Mouse (Mus musculus): ENCODE measurements around the gene Gse1. TPM values are rescaled to one million over a fixed set of nuclear protein-coding genes. Genes with fewer than 3 reads are reported as not detected.

Gene Gse1
- polyA plus RNA-seq, 1 experiment from 2014 or later: 12.2 TPM

DNA sequence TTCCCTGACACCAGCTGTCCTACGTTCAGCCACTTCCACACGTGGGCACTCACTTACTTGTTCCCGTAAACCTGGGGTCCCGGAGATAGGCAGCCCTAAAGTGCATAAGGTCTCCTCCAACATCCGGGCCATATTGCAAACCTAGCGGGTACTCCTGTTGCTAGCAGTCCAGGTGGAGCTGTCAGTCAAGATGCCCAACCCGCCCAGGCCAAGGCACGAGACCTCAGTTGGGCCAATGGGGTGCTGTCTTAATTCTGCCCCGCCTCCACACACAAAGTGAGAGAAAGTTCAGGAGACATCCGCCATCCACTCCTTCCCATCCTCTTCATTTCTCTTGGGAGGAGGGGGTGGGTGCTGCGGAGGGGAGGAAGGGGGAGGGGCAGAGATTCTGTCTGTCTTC, 398.2 kb downstream of the Gse1 start:
- 70% methylated on average over 11 of the region's 11 CpGs for WGBS
- ATAC-seq (ENCODE audit: low FRiP score): no peak
- Histone ChIP-seq H3K36me3 (no peaks in the 10 kb centered on the region), H3K9ac (replicated peaks) (no peak overlapping the region), H3K4me1 (peaks cover 4% of the 10 kb centered on the region; the same call in 1 of the 2 replicates), H3K27me3 (replicated peaks) (no peaks in the 10 kb centered on the region), H3K4me3 (replicated peaks) (no peak overlapping the region), H3K9me3 (replicated peaks) (no peaks in the 10 kb centered on the region), H3K27ac (replicated peaks) (no peak overlapping the region), H3K4me2 (no peak overlapping the region)

DNA sequence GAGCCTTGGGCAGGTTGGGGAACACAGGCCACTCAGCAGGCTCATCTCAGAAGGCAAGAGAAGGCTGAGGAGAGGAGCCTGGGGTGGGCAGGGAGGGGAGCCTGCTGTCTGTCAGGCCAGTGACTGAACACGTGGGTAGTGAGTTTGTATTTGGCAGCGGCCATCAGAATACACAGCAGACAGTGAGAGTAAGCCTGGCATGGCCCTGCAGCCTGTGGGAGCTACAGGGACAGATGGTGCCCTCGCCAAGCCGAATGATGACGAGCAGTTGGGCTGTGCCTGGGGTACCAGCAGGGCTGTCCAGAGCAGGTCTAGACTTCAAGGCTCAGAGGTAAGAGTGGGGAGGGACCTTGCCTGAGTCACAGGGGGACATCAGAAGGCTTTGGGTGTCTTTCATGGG, 399.0 kb downstream of the Gse1 start:
- ATAC-seq (ENCODE audit: low FRiP score): no peak
- 84% methylated on average over 5 of the region's 5 CpGs for WGBS
- H3K4me3 ChIP-seq (replicated peaks): no peak overlapping the region

DNA sequence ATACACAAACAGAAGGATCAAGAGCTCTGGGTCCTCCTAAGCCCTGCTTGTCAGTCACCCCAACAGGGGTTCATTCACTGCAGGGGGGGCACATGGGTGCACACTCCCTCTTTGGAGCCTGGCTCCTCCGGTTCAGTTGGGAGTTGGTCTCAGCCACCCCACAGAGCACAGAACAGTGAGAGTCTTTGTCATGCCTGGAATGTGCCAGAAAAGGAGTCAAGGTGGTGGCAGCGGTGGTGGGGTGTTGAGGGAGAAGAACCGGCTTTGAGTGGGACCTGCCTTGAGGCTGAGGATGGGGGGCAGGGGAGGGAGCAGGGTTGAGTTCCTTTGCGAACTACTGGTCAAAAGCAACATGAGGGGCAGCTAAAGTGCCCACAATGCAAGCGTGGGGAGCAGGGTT, 401.8 kb downstream of the Gse1 start:
- no peaks in the 10 kb centered on the region for H3K36me3 ChIP-seq
- H3K9ac ChIP-seq (replicated peaks): no peak overlapping the region
- H3K4me1 ChIP-seq: peaks cover 20% of the 10 kb centered on the region
- H3K27me3 ChIP-seq (replicated peaks): peaks cover 15% of the 10 kb centered on the region
- H3K4me3 ChIP-seq (replicated peaks): no peak overlapping the region
- H3K27ac ChIP-seq (replicated peaks): no peak overlapping the region
- no peak overlapping the region for H3K4me2 ChIP-seq
- H3K9me3 ChIP-seq (replicated peaks): no peaks in the 10 kb centered on the region
- no peak for ATAC-seq (ENCODE audit: low FRiP score)
- 53% methylated on average over 5 of the region's 5 CpGs for WGBS

More for the DNA sequence above, 399.0 kb downstream of the Gse1 start:
- no peak overlapping the region for H3K27ac ChIP-seq (replicated peaks)
- H3K27me3 ChIP-seq (replicated peaks): 0 out of 2 replicates have a peak, but pooled peaks cover 2% of the 10 kb centered on the region
- H3K4me2 ChIP-seq: no peak overlapping the region
- H3K9ac ChIP-seq (replicated peaks): no peak overlapping the region
- no peaks in the 10 kb centered on the region for H3K4me1 ChIP-seq
- no peaks in the 10 kb centered on the region for H3K36me3 ChIP-seq
- no peaks in the 10 kb centered on the region for H3K9me3 ChIP-seq (replicated peaks)

DNA sequence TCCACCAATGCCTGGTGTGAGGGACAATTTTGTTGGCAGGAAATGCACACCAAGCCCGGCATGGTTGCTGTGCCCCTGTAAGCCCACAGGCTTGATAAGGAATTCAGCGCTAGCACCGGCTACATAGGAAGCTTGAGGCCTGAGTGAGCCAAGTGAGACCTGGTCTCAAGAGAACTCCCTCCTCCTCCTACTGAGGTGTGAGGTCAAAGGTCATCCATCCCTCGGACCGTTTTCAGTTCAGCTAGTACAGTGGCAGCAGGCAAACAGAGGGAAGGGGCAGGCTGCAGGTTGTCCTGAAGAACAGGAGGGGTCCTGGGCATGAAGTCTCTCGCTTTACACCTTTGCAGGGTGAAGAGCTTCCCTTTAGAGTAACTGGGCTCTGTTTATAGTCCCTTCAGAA, 402.6 kb downstream of the Gse1 start:
- 43% methylated on average over 6 of the region's 6 CpGs for WGBS
- ATAC-seq (ENCODE audit: low FRiP score): no peak
- Histone ChIP-seq H3K4me1 (peaks cover 20% of the 10 kb centered on the region), H3K27me3 (replicated peaks) (peaks cover 22% of the 10 kb centered on the region), H3K27ac (replicated peaks) (no peak overlapping the region), H3K9me3 (replicated peaks) (no peaks in the 10 kb centered on the region), H3K4me2 (no peak overlapping the region), H3K9ac (replicated peaks) (no peak overlapping the region), H3K36me3 (no peaks in the 10 kb centered on the region), H3K4me3 (replicated peaks) (no peak overlapping the region)

Small RNA genes lying within 50 kb of the gene (microRNA-seq; reads per million reads assigned to microRNA genes)
- not detected for gene Gm22715
- gene Mir7687: not detected

Other genes starting within 250 kb of the Gse1 start
- gene Crispld2, start 236.0 kb upstream of the Gse1 start, polyA plus RNA-seq (2015; fragmentation: Nextera tagmentation; extraction: Ambion mirVana): 2.6 and 5.8 TPM in 2 replicates
- 26.9 and 31.6 TPM in 2 replicates for gene Zdhhc7, start 127.0 kb upstream of the Gse1 start, polyA plus RNA-seq (2015; fragmentation: Nextera tagmentation; extraction: Ambion mirVana)
- 29.8 and 31.9 TPM in 2 replicates for gene 6430548M08Rik, start 114.3 kb upstream of the Gse1 start, polyA plus RNA-seq (2015; fragmentation: Nextera tagmentation; extraction: Ambion mirVana)
- 1.6 and 1.7 TPM in 2 replicates for gene Fam92b, start 51.0 kb upstream of the Gse1 start, polyA plus RNA-seq (2015; fragmentation: Nextera tagmentation; extraction: Ambion mirVana)